Mouse (Mus musculus): ENCODE measurements around the gene Sgta. TPM values are rescaled to one million over a fixed set of nuclear protein-coding genes. Genes with fewer than 3 reads are reported as not detected.
A peak's percentile ranks its signal among the peaks of the same experiment; 100 is the strongest.

Sgta gene
- 316 and 322 TPM in 2 replicates for polyA plus RNA-seq (2015; fragmentation: Nextera tagmentation; extraction: Ambion mirVana)

GRCm38 (mm10) chr10:81059603-81060543 is at the start of gene Sgta:
Gene Sgta (minus strand): TSS chr10:81060181.
- peak within 1 kb of the TSS; percentile 96 for H3K4me2 ChIP-seq (replicated peaks)
- H3K9ac ChIP-seq (replicated peaks), result peak within 1 kb of the TSS; percentile 85
- peak; percentile 93 for ATAC-seq
- peaks cover 5% of the 10 kb centered on the region; the same call in 1 of the 2 replicates for H3K36me3 ChIP-seq
- 0% methylated on average over 48 of the region's 48 CpGs for WGBS
- H3K4me3 ChIP-seq (replicated peaks), result peak within 1 kb of the TSS; percentile 83
- no peak within 1 kb of the TSS for H3K27ac ChIP-seq
- H3K9me3 ChIP-seq, result no peaks in the 10 kb centered on the region
- peaks cover 40% of the 10 kb centered on the region for H3K4me1 ChIP-seq (replicated peaks)
- no peaks in the 10 kb centered on the region for H3K27me3 ChIP-seq

GRCm38 (mm10) chr10:81106113-81106721 is 46.2 kb upstream of the Sgta start:
- ATAC-seq, result peak; percentile 85
- Histone ChIP-seq H3K27ac (peak overlapping the region; percentile 100), H3K4me2 (replicated peaks) (peak overlapping the region; percentile 77), H3K9ac (replicated peaks) (peak overlapping the region; percentile 97), H3K4me1 (replicated peaks) (peaks cover 31% of the 10 kb centered on the region), H3K27me3 (no peaks in the 10 kb centered on the region), H3K9me3 (no peaks in the 10 kb centered on the region), H3K36me3 (peaks cover 32% of the 10 kb centered on the region), H3K4me3 (replicated peaks) (peak overlapping the region; percentile 71)
- under 1% methylated on average over 33 of the region's 35 CpGs for WGBS

- ATAC-seq, result peak; percentile 94
- peak within 1 kb of the TSS; percentile 100 for H3K27ac ChIP-seq
- H3K4me2 ChIP-seq (replicated peaks), result peak within 1 kb of the TSS; percentile 77
- H3K36me3 ChIP-seq, result peaks cover 27% of the 10 kb centered on the region
- WGBS, result under 1% methylated on average over 53 of the region's 56 CpGs
- peak within 1 kb of the TSS; percentile 71 for H3K4me3 ChIP-seq (replicated peaks)
- H3K9ac ChIP-seq (replicated peaks), result peak within 1 kb of the TSS; percentile 97
- H3K4me1 ChIP-seq (replicated peaks), result peaks cover 31% of the 10 kb centered on the region
- H3K9me3 ChIP-seq, result no peaks in the 10 kb centered on the region
- no peaks in the 10 kb centered on the region for H3K27me3 ChIP-seq
These were observed 45.7 kb upstream of the Sgta start, which contains the start of gene Map2k2 for GRCm38 (mm10) chr10:81105565-81106112. Gene Map2k2 (plus strand): TSS chr10:81105915.

- H3K4me2 ChIP-seq (replicated peaks), result no peak overlapping the region
- 0 out of 2 replicates have a peak, but pooled peaks cover 4% of the 10 kb centered on the region for H3K9me3 ChIP-seq
- no peaks in the 10 kb centered on the region for H3K4me1 ChIP-seq (replicated peaks)
- 64% methylated on average over 9 of the region's 9 CpGs for WGBS
- no peaks in the 10 kb centered on the region for H3K36me3 ChIP-seq
- H3K27me3 ChIP-seq, result no peaks in the 10 kb centered on the region
- H3K4me3 ChIP-seq (replicated peaks), result no peak overlapping the region
- no peak overlapping the region for H3K27ac ChIP-seq
- no peak for ATAC-seq
- H3K9ac ChIP-seq (replicated peaks), result no peak overlapping the region
These were observed 35.1 kb upstream of the Sgta start for GRCm38 (mm10) chr10:81094931-81095678.

GRCm38 (mm10) chr10:81092465-81093250 is 32.7 kb upstream of the Sgta start:
- H3K36me3 ChIP-seq, result no peaks in the 10 kb centered on the region
- no peaks in the 10 kb centered on the region for H3K27me3 ChIP-seq
- H3K4me3 ChIP-seq (replicated peaks), result no peak overlapping the region
- no peak overlapping the region for H3K27ac ChIP-seq
- H3K9me3 ChIP-seq, result 0 out of 2 replicates have a peak, but pooled peaks cover 4% of the 10 kb centered on the region
- H3K4me2 ChIP-seq (replicated peaks), result no peak overlapping the region
- no peak overlapping the region for H3K9ac ChIP-seq (replicated peaks)
- no peak for ATAC-seq
- H3K4me1 ChIP-seq (replicated peaks), result peaks cover 8% of the 10 kb centered on the region; the same call in 1 of the 2 replicates
- WGBS, result 65% methylated on average over 22 of the region's 22 CpGs

GRCm38 (mm10) chr10:81090621-81091020 is 30.6 kb upstream of the Sgta start:
- no peak overlapping the region; the same call in 1 of the 2 replicates for H3K9ac ChIP-seq (replicated peaks)
- H3K36me3 ChIP-seq, result no peaks in the 10 kb centered on the region
- no peak overlapping the region for H3K27ac ChIP-seq
- ATAC-seq, result no peak
- H3K9me3 ChIP-seq, result no peaks in the 10 kb centered on the region
- H3K4me1 ChIP-seq (replicated peaks), result peaks cover 8% of the 10 kb centered on the region; the same call in 1 of the 2 replicates
- H3K4me3 ChIP-seq (replicated peaks), result no peak overlapping the region
- H3K4me2 ChIP-seq (replicated peaks), result no peak overlapping the region
- 82% methylated on average over 7 of the region's 7 CpGs for WGBS
- no peaks in the 10 kb centered on the region for H3K27me3 ChIP-seq

GRCm38 (mm10) chr10:81089216-81089615 is 29.2 kb upstream of the Sgta start:
- Histone ChIP-seq H3K4me1 (replicated peaks) (peaks cover 8% of the 10 kb centered on the region; the same call in 1 of the 2 replicates), H3K4me2 (replicated peaks) (no peak overlapping the region), H3K36me3 (no peaks in the 10 kb centered on the region), H3K27me3 (no peaks in the 10 kb centered on the region), H3K9ac (replicated peaks) (no peak overlapping the region), H3K9me3 (no peaks in the 10 kb centered on the region), H3K4me3 (replicated peaks) (no peak overlapping the region), H3K27ac (no peak overlapping the region)
- WGBS, result 57% methylated on average over 2 of the region's 2 CpGs
- no peak for ATAC-seq

- H3K4me2 ChIP-seq (replicated peaks), result no peak overlapping the region
- no peak overlapping the region for H3K4me3 ChIP-seq (replicated peaks)
- H3K9me3 ChIP-seq, result no peaks in the 10 kb centered on the region
- H3K4me1 ChIP-seq (replicated peaks), result peaks cover 8% of the 10 kb centered on the region; the same call in 1 of the 2 replicates
- H3K9ac ChIP-seq (replicated peaks), result no peak overlapping the region
- H3K36me3 ChIP-seq, result peaks cover 12% of the 10 kb centered on the region
- WGBS, result 43% methylated on average over 2 of the region's 2 CpGs
- ATAC-seq, result no peak
- no peaks in the 10 kb centered on the region for H3K27me3 ChIP-seq
- H3K27ac ChIP-seq, result no peak overlapping the region
These were observed 27.0 kb upstream of the Sgta start for GRCm38 (mm10) chr10:81087021-81087420.

GRCm38 (mm10) chr10:81082168-81082960 is 22.4 kb upstream of the Sgta start:
- Histone ChIP-seq H3K9me3 (no peaks in the 10 kb centered on the region), H3K4me3 (replicated peaks) (no peak overlapping the region), H3K4me1 (replicated peaks) (no peaks in the 10 kb centered on the region), H3K4me2 (replicated peaks) (no peak overlapping the region), H3K9ac (replicated peaks) (no peak overlapping the region), H3K36me3 (peaks cover 59% of the 10 kb centered on the region), H3K27me3 (no peaks in the 10 kb centered on the region), H3K27ac (no peak overlapping the region)
- peak; percentile 71 for ATAC-seq
- WGBS, result 84% methylated on average over 7 of the region's 7 CpGs

GRCm38 (mm10) chr10:81080008-81080655 is 20.2 kb upstream of the Sgta start:
- Histone ChIP-seq H3K4me3 (replicated peaks) (no peak overlapping the region), H3K9ac (replicated peaks) (no peak overlapping the region), H3K4me2 (replicated peaks) (no peak overlapping the region), H3K27ac (no peak overlapping the region), H3K4me1 (replicated peaks) (no peaks in the 10 kb centered on the region), H3K27me3 (no peaks in the 10 kb centered on the region), H3K9me3 (no peaks in the 10 kb centered on the region), H3K36me3 (peaks cover 81% of the 10 kb centered on the region)
- ATAC-seq, result no peak
- WGBS, result 97% methylated on average over 31 of the region's 31 CpGs

All from midbrain, embryonic 13.5 days (tissue).